Mouse (Mus musculus) liver, embryonic 14.5 days (tissue): ENCODE results near the gene Bzw2.

Experiments used
- CTCF ChIP-seq: IDR thresholded peaks from 2 replicates; pipeline ENCODE4 v1.5.1; 2016; ENCODE audit warnings: antibody characterized with exemption, low read depth, control low read depth
- EP300 ChIP-seq: IDR thresholded peaks from 2 replicates; pipeline ENCODE4 v1.6.1; 2016; ENCODE audit warnings: antibody characterized with exemption, low read depth

DNA sequence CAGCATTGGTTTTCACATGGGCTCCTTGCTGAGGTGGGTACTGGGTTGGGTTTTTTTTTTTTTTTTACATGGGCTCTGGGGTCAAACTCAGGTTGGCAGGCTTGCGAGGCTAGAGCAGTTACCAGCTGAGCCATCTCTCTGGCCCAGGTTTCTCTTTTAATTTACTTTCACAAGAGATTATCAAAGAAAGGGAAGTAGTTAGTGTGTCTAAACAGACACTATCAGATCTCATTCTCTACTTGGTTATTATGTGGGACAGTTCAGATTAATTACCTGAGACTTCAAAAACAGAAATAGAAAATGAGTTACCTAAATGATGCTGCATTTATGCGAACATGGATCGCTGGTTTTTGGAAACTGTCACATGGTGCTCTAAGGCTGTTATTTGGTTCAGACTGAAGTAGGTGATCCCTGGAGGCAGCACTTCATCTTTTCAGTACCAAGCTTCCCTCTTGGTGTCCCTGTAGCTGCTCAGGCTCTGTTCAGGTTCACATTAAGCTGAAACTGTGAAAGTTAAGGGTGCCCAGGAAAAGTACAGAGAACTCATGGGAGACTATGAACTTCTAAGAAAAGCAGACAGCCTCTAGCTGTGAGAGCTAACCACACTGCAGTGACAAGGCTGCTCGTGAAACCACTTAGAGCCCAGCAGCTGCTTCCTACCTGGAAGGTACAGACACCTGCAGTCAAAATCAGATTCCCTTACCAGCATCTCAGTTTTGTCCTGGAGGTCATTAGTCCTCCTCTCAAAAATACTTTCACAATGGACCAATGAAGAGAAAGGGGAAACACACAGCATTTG is 79.6 kb downstream of the Bzw2 start:
- TF ChIP-seq CTCF (no peak), EP300 (no peak)
